Mouse (Mus musculus) adrenal gland, adult 2 months (tissue): ENCODE measurements around the gene Vax2. TPM values are rescaled to one million over a fixed set of nuclear protein-coding genes. Genes with fewer than 3 reads are reported as not detected.
A peak's percentile ranks its signal among the peaks of the same experiment; 100 is the strongest.

Experiments used
- DNase-seq: peaks from one replicate; pipeline ENCODE4 v3.0.0; 2021
- polyA plus RNA-seq: library from polyadenylated mRNA; depleted of rRNA; stranded (reverse); fragments of >200 nt; gene quantifications from 2 replicates; pipeline ENCODE4 v1.2.3, GENCODE M21; 2012
- total RNA-seq, 2 experiments: library from RNA; stranded (reverse); gene quantifications; 2 replicates each; pipeline ENCODE4 v1.2.3; 2021

Gene Vax2
- total and polyA plus RNA-seq, 3 experiments: not detected

DNA sequence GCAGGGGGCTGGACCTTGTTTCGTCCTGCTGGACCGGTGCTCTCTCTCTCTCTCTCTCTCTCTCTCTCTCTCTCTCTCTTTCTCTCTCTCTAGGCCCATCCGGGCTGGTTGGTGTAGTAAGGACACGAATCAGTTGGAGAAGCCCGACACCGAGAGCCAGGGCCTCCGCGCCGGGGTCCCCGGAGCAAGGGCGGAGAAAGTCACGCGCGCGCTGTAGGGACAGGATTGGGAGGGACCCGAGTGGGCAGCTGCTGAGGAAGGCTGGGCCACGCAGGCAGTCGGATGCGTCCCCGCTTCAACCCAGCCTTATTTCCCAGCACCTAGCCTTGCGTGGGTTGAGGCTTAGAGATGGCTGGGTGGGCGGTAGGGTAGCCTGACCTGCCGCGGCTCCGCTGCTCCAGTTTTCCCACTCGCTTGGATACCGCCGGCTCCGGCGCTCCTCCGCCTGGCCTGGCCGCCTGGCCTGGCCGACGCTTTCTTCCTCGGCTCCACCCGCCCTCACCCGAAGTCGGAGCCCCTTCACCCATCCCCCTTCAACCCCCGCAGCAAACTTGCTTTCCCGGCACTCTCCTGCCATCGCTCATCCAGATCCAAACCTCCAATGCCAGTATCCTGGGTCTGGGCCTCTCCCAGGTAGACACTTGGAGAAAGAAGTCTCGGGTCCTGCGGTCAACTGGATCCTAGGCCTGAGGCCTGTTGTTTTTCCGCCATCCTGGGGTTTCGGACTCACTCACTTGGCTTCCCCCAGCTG lies 836 bp downstream of the Vax2 start:
- no peak for DNase-seq

DNA sequence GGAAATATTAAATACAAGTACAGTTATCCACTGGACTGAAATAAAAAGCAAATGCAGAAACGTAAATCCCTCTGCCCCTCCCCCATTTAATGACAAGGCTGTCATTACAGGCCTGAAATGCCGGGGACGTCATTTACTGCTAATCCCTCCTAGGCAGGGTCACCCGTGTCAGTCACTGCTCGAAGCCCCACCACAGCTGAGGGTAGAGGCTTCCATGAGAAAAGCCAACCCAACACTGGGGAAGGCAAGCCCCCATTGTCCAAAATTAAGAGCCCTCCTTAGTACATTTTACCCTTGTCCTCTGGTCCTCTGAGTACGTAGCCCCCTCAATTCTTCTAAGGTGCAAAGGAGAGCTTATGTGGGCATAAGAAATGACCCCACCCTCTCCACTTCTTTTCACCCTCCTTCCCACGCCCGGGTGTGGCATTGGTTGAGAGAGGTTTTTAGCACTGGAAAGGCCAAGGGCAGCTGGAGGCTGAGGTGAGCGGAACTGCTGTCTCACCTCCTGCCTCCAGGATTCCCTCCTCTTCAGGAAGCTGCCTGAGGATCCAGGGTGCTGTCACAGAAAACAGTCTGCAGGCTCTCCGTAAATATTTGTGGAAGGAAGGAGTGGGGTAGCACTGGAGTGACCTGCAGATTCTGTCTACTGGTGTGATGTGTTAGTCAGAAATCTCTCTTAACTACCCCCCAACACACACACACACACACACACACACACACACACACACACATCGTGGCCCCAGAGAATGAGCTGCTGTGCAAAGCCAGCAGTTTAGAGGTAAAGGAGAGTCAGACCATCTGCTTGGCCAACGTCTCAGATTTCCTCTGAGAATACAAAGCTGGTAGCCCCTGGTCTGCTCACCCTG lies 2.4 kb downstream of the Vax2 start:
- DNase-seq: no peak

DNA sequence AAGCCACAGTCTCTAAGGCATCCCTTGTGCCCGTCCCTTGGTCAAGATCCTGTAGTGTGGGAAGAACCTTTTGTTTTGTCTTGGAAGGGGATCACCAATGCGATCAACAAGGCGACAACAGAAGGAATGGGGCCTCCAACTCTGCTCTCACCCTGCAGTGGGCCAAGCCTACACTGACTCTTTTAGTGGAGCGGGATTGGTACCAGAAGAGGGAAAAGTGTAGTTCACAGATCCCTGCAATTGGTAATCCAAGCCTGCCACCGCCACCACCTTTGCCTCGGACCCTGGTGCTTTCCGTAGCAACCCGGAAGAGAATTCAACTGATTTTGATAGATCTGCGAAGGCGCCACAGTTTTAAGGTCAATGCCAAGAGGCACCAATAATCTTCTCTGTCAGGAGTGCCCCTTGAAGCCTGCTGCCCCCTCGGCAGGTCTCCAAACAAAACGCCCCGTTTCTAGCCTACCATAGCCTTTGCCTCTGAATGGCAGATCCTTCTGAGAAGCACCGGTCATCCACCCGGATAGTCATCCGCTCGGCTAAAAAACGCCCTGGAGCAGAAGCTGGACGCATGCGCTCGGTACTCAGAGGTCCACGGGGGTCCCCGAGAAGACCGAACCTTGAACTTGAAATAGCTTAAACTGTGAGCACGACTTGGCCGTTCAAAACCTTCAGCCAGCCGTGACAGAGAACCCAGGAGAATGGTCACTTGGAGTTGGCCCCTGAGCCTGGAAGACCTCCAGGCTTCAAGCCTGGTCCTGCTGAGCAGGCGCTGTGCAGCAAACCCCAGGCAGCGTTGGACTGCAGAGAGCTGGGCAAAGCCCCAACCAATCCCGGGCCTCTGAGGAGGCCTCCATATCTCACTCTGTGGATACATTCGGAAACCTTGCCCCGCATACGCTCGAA lies 3.4 kb downstream of the Vax2 start:
- no peak for DNase-seq

DNA sequence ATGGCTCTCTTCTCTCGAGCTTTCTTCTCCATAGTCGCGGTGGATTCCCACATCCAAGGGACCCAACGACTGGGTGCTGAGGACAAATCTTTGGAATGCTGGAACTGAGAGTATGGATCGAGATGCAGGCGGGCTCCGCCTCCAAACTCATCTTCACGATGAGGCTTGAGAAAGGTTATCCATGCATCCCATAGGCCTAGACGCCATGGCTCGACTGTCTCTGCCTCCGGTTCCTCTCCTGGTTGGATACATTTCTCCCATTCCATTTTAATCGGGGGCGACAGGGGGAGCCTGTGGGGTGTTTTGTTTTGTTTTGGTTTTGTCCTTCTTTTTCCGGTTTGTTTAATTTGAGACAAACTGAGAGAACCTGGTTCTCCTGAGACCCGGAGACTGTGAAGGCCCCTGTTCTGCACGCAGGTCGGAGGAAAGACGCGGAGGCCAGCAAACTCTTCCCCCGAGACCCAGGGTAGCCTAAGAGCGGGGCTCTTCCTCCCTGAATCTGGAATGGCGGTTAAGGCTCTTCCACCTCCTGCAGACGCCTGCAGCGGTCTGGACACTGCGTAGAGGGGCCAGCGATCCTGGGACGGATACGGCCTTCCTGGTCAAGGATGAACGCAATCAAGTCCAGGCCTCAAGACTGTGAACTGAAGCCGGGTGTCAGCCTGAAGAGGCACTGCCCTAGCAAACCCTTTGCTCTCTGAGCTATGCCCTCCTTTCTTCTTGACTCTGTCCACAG lies 4.6 kb downstream of the Vax2 start:
- DNase-seq: no peak

DNA sequence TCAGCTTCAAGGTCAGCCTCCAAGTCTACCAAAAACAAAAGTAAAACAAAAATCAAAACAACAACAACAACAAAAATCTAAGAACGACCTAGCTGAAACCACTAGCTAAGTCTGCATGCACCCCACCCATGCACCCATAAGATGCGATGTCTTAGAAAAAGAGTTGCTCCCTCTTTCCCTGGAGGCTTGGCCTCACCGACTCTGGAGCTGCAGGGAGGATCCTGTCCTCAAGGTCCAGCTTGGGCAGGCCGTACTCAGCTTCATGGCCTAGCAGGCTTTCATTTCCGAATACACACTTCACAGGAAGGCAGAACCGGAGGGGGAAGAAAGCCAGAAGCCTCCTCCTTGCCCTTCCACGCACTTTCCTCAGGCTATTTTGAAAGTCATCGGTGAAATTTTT lies 6.0 kb downstream of the Vax2 start:
- DNase-seq: no peak

DNA sequence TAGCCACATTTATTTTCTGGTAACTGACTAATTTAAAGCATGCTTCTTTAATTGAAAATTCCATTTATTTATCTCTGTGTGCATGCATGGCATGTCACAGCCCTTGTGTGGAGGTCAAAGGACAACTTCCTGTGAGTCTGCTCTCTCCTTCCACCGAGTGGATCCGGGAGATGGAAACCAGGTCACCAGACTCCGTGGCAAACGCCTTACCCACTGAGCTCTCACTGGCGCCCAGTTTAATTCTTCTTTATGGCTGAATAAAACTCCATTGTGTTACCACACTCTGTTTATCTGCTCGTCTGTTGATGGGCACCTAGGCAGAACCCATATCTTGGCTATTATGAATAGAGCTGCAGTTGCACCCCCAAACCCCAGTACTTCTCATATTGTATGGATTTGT lies 11.5 kb downstream of the Vax2 start:
- no peak for DNase-seq

DNA sequence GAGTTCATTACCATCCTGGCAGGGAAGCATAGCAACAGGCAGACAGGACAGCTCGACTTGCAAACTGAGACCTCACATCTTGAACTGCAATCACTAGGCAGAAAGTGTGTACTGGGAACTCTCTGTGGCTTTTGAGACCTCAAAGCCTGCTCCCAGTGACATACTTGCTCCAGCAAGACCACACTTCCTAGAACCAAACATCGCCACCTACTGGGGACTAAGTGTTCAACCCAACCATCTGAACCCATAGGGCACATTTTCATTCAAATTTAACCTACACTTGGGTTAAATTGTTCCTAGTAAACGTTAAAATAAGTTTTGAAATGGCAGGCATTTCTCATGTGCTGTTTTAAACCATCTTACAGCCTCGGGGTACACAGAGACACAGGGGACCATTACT lies 16.1 kb downstream of the Vax2 start:
- no peak for DNase-seq

DNA sequence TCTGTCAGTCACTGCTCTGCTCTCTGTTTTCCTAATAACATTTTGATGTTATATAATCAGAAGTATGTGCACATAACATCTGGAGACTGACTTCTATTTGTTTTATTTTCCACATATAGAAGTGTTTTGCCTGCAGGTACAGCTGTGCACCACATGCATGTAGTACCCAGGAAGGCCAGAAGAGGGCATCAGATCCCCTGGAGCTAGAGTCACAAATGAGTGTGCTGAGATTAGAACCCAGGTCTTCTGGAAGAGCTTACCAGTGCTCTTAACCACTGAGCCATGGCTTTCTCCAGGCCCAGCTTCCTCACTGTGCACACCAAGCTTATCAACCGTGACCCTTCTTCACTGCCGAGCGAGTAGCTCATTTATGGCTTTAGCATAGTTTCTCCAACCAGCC lies 17.4 kb downstream of the Vax2 start:
- DNase-seq: no peak

DNA sequence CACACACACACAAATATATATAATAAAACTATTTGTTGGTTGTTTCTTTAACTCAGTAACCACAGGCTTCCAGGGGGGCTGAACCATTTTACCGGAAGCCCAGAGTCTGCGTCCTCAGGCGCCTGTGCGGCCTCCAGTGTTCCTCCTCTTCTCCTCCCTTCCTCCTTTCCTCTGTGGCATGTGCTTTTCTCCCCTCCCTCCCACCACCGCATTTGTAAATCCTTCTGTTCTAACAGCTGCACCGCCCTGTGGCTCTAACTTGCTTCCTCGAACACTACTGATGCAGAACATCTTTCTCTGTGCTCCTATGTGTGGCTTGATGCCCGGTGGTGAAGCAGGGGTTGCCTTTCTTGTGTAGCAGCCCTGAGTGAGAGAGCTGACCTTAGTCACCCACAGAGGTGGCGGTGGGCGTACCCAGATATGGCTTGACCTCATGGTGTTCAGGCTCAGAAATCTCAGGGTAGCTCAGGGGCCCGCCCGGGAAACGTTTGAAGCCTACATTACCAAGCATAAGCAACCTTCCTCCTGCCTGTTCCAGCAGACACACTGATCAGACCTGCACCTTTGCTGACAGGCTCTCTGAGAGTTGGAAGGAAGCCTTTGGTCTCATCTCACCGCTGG lies 18.4 kb downstream of the Vax2 start:
- no peak for DNase-seq

DNA sequence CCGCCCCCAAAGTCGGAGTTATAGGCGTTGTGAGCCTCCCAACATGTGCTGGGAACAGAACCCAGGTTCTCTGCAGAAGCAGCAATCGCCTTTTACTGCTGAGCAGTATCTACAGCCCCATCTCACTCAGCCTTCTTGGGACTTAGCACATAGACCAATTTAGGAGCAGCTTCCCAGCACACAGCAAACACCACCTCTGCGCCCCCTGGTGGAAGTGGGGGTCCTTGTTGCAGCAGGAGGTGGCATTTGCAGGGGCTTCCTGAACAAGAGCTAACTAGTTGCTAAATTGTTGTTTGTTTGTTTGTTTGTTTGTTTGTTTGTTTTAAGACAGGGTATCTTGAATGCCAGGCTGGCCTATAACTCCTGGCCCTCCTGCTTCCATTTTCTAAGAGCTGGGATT lies 20.1 kb downstream of the Vax2 start:
- peak; percentile 70 for DNase-seq

DNA sequence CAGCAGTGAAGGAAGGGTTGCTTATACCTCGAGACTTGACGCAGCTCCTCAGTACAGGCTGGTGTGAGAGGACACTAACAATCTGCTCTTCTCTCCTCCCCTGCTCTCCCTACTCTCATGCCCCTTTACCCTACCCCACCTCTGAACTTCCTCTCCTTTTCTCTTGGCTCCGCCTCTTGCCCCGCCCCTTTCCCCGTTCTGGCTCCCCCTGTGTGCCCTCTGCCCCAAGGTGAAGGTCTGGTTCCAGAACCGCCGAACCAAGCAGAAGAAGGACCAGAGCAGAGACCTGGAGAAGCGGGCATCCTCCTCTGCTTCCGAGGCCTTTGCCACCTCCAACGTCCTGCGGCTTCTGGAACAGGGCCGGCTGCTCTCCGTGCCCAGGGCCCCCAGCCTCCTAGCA lies 26.2 kb downstream of the Vax2 start:
- DNase-seq: no peak

DNA sequence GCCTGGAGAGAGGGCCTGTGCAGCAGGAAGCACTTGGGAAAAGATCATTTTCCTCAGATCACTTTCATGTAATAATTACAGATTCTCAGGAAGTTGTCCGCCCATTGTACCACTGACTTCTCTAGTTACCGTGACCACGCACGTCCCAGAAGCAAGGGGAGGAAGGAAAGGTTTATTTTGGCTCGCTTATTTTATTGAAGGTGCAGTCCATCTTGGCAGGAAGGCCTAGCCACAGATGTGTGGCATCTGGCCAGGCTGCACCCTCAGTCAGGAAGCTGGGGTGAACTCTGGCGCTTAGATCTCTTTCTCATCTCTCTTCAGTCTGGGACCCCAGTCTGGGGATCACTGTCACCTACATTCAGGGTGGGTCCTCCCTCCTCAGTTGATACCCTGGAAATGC lies 27.5 kb downstream of the Vax2 start:
- no peak for DNase-seq

DNA sequence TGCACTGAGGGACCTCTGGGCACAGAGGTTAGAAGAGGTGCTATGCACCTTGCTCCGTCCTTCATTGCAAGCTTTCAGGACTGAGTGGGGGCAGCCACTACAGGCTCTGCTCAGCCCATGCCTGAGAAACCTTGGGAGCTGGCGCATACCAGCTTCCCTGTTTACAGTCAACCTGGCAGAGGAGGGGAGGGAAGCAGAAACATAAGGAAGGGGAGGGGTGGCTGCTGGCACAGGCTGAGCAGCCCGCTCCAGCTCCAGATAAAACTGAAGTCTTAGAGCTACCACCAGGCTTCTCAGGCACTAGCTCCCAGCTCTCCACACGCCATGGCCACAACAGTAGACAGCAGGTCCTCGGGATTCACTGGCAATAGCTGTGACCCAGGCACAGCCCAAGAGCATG lies 31.7 kb downstream of the Vax2 start, which contains the start of gene Atp6v1b1:
Gene Atp6v1b1, plus strand, starts transcription at position 230 of the 400 bp plus-strand sequence.
- DNase-seq: no peak

DNA sequence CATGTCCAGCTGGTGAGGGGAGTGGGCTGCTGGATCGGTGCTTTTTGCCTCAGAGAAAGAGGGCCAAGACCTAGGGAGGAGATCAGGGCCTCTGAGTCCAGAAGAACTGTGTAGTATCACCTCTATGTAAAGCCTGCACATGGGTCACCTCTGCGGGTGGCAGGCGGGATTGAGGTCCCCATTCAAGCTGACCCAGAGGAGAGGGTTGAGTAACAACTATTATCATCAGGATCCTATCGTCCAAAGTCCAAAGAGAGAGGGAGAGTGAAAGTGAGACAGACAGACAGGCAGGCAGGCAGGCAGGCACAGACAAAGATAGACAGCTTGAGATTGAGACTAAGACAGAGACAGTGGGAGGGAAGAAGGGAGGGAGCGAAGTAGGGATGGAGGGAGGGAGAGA lies 32.1 kb downstream of the Vax2 start:
- no peak for DNase-seq

DNA sequence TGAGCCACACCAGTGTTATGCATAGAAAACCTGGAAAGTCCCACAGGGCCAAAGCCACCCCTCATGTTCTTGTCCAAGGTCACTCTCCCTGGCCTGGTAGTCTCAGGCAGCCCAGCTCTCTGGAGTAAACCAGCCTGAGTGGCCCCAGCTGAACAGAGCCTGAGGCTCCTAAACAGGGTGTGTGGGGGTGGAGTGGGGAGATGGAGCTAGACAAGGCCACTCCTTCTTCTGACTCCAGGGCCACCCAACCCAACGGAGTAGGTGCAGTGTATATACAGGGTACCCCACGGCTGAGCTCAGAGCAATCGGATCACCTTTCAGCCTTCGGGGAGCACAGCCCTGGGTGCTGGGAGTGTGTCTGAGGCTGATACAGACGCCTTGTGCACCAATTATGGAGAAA lies 33.1 kb downstream of the Vax2 start:
- no peak for DNase-seq

DNA sequence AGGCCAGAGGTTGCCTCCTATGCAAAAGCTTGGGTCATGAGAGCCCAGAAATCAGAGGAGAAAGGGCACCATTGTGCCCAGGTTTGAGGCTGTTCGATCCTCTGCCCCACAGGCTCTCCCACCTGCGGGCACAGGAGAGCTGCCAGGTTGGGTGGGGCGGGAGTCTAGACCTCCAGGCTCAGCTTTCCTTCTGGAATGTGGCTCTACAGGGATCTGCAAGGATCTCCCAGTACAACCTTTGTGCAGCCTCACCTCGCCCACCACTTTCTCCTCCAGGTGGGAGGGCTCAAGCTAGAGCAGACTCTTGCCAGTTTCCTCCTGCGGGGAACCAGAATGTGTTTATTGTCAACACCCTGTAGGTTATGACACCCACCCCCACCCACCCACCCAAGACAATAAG lies 33.5 kb downstream of the Vax2 start:
- no peak for DNase-seq

DNA sequence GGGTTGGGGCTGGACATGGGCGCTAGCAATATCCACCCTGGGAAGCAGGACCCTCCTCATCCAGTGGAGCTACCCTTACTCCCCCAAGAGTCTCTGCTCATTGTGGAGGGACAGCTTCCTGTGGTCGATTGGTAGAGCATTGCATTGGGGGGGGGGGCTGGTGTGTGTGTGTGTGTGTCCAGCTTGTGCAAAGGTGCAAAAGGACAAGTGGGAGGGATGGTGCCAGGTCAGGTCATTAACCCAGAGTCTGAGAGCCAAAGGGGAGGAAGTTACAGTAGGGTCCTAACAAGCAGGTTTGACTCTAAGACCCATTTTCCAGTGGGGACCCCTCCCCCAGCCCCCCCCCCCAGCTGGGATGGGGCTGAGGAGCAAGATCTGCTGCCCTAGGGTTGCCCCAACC lies 34.4 kb downstream of the Vax2 start:
- no peak for DNase-seq

DNA sequence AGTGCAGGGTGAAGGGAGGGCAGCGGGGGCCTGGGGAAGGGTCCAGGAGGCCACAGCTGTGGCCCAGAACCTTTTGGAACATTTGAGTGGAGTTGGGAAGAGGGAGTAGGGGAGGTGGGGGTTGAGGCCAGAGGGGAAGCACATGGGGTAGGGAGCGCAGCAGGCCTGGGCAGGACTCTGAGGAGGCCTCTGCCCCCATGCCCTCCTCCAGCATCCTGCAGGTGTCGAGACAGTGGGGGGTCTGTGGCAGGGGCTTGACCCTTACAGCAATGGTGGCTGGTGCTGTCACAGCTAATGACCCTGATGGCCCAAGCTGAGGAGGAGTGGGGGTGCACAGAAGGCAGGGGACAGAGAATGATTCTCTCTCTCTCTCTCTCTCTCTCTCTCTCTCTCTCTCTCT lies 38.2 kb downstream of the Vax2 start:
- no peak for DNase-seq

DNA sequence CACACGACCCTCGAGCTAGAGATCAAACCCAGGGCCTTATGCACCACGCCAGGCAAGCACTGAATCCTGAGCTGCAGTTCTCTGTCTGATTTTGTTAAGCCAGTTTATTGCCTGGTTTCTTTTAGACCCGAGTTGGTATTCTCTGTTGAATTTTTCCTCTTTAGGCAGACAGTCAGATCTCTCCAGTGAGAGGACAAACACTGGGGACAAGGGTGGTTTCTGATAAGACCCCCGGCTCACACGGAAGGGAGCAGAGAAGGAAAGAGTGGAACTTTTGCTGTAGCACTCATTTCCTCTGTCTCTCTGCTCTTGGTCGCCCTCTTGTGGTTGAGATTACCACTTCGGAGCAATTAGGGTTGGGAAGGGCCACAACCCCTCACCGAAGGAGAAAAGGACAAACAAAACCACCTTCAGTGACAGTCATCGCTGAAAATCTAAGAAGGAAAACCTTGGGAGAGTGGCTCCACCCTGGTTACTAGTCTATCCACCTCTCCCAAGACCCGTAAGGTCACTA lies 39.2 kb downstream of the Vax2 start:
- DNase-seq: peak; percentile 42

DNA sequence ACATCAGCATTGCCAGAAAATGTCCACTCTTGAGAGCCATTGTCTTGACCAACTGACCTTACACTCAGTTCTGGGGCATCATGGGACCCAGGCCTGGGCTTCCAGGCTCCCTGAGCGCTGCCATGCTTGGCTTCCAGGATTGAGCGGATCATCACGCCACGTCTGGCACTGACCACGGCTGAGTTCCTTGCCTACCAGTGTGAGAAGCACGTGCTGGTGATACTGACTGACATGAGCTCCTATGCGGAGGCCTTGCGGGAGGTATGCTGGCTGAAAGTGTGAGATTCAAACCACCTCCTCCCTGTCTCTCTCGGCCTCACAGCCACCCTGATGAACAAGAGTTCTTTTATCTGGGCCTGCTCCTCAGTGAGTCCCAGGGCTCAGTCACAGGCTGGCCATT lies 45.0 kb downstream of the Vax2 start:
- DNase-seq: no peak

DNA sequence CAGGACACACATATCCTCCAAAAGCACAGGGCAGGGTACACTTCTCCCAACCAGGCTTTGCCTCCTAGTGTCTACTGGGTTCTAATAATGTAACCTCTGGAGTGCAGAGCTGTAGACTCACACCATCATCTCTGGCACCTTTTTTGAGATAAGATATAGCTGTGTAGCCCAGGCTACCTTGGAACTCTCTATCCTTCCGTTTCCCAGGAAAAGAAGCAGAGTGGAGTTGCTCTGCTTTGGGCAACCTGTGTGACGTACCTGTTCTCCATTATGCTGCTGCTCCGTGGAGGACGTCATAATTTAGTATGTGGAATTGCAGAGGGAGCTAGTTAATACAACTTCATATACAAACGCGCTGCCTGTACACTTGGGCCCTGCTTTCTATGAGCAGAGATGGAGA lies 51.3 kb downstream of the Vax2 start, which contains the start of gene Ankrd53:
Gene Ankrd53, plus strand, starts transcription at position 301 of the 400 bp plus-strand sequence.
- no peak for DNase-seq
